In the genomic region with DNA sequence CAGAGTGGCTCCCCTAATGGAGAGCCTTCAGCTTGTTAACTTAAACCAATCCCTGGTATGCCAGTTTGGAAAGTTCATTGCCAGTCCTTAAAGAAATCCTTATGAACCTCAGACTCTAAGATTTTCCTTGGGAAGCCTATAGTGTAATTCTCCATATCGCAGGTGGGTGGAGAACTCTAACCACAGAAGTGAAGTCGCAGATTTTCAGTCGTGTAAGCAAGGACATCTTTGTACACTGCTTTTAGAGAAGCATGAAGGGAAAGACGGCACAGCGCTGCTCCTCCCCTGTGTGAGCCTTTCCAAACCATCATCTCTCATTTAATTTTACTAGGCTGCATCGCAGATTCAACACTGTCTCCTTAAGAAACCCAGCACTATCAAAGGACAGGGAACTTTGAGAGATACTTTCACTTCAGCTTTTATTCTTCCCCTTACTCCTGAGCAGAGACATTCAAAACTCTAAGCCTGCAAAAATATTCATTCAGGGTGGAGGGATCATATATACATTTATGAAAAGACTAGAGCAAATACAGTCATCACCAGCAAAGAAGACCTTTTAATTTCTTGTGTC, we compare ENCODE assay signal across 13 mouse cellular contexts. TPM values are rescaled to one million over a fixed set of nuclear protein-coding genes. Genes with fewer than 3 reads are reported as not detected.
A peak's percentile ranks its signal among the peaks of the same experiment; 100 is the strongest.
DNase-seq lines count a peak whose midpoint lies in the region; ATAC-seq and TF ChIP-seq lines count a peak whose summit lies in the region.
"Had no signal": no experiment of that assay in that cellular context is flagged by ENCODE, and none has a peak within 500 bp of the region (broad histone marks: within the 10 kb centered on the region; RNA-seq: fewer than 3 reads in every experiment).

No protein-coding gene starts in this region.

- no peak for TF ChIP-seq POLR2A in lung, adult 2 months (IDR thresholded peaks at IDR 0.05; ENCODE audit: borderline replicate concordance, extremely low read depth, low read depth, low read length)

- DNase-seq in heart, adult 8-10 months (ENCODE audit: low spot score): no peak
- DNase-seq in midbrain, embryonic 11.5 days (ENCODE audit: low spot score, missing footprints): no peak
- DNase-seq in midbrain, embryonic 10.5 days (ENCODE audit: low spot score): no peak
- DNase-seq in embryonic facial prominence, embryonic 14.5 days (ENCODE audit: low spot score): peak; percentile 53
- peak; percentile 56 for DNase-seq in splenic B cell, adult 2 months (ENCODE audit: low read depth, low spot score)
- DNase-seq in left cerebral cortex, adult 9 months (ENCODE audit: low spot score in 2 of 2): no peak
- no peak for DNase-seq in lung, adult 2 months
- DNase-seq: kidney, postnatal 36 days; lung, postnatal 10 days; right cerebral cortex, postnatal 14 days had no signal

- H3K4me3 ChIP-seq in heart, embryonic 11.5 days (ENCODE audit: low read depth, low read length): no peak overlapping the region
- no peak overlapping the region for H3K4me3 ChIP-seq in midbrain, embryonic 11.5 days (ENCODE audit: low read depth, low read length)
- no peak overlapping the region for H3K4me3 ChIP-seq in midbrain, embryonic 10.5 days
- H3K4me3 ChIP-seq in embryonic facial prominence, embryonic 14.5 days (ENCODE audit: low read depth, low read length): no peak overlapping the region
- no peak overlapping the region for H3K4me3 ChIP-seq in lung, adult 2 months (replicated peaks; ENCODE audit: extremely low read depth, low read depth, low read length)
- H3K4me3 ChIP-seq: hindbrain, embryonic 10.5 days; neural tube, embryonic 12.5 days had no signal

- TF ChIP-seq CTCF in lung, adult 2 months (IDR thresholded peaks at IDR 0.05; ENCODE audit: insufficient read depth, low read length): no peak

- no peak for ATAC-seq in heart, embryonic 11.5 days (replicated peaks; ENCODE audit: insufficient number of reproducible peaks, low FRiP score, low TSS enrichment)
- ATAC-seq in midbrain, embryonic 11.5 days (ENCODE audit: low FRiP score): 0 out of 2 replicates have a peak, but pooled peaks have one; percentile 29
- ATAC-seq in embryonic facial prominence, embryonic 14.5 days (ENCODE audit: low read depth): no peak

- H3K27me3 ChIP-seq in heart, embryonic 11.5 days (ENCODE audit: control insufficient read depth, insufficient read depth, low read length): no peaks in the 10 kb centered on the region
- H3K27me3 ChIP-seq in midbrain, embryonic 11.5 days (ENCODE audit: control insufficient read depth, insufficient read depth, low read length): no peaks in the 10 kb centered on the region
- no peaks in the 10 kb centered on the region for H3K27me3 ChIP-seq in midbrain, embryonic 10.5 days (ENCODE audit: low read depth, poor library complexity, severe bottlenecking)
- H3K27me3 ChIP-seq in embryonic facial prominence, embryonic 14.5 days (replicated peaks; ENCODE audit: control insufficient read depth, insufficient read depth, low read length): no peaks in the 10 kb centered on the region
- H3K27me3 ChIP-seq in splenic B cell, adult 2 months (ENCODE audit: control insufficient read depth, insufficient read depth, low read length, poor library complexity, severe bottlenecking): no peaks in the 10 kb centered on the region
- H3K27me3 ChIP-seq: neural tube, embryonic 12.5 days had no signal

- 47% methylated on average over 6 of the region's 6 CpGs for WGBS in heart, embryonic 11.5 days (ENCODE audit: insufficient replicate concordance)
- 61% methylated on average over 6 of the region's 6 CpGs for WGBS in midbrain, embryonic 11.5 days
- WGBS in midbrain, embryonic 10.5 days: 69% methylated on average over 6 of the region's 6 CpGs
- WGBS in embryonic facial prominence, embryonic 14.5 days: 34% methylated on average over 6 of the region's 6 CpGs
- WGBS in lung, adult 2 months: 52% methylated on average over 6 of the region's 6 CpGs

- H3K9me3 ChIP-seq in heart, embryonic 11.5 days (replicated peaks; ENCODE audit: control insufficient read depth, low read length): no peaks in the 10 kb centered on the region
- H3K9me3 ChIP-seq in midbrain, embryonic 11.5 days (ENCODE audit: control insufficient read depth, low read length): no peaks in the 10 kb centered on the region
- H3K9me3 ChIP-seq in midbrain, embryonic 10.5 days (replicated peaks): no peaks in the 10 kb centered on the region
- no peaks in the 10 kb centered on the region for H3K9me3 ChIP-seq in embryonic facial prominence, embryonic 14.5 days (ENCODE audit: control insufficient read depth, low read length)
- H3K9me3 ChIP-seq: hindbrain, embryonic 10.5 days; neural tube, embryonic 12.5 days had no signal

- peak overlapping the region; percentile 60 for H3K27ac ChIP-seq in heart, embryonic 11.5 days (ENCODE audit: low read depth, low read length)
- no peak overlapping the region for H3K27ac ChIP-seq in midbrain, embryonic 11.5 days (ENCODE audit: low read depth, low read length)
- H3K27ac ChIP-seq in midbrain, embryonic 10.5 days (replicated peaks): no peak overlapping the region; the same call in 1 of the 2 replicates
- no peak overlapping the region for H3K27ac ChIP-seq in embryonic facial prominence, embryonic 14.5 days (replicated peaks; ENCODE audit: low read depth, low read length)
- H3K27ac ChIP-seq: hindbrain, embryonic 10.5 days; neural tube, embryonic 12.5 days had no signal

- H3K4me2 ChIP-seq in heart, embryonic 11.5 days: peak overlapping the region; percentile 14; the same call in 1 of the 2 replicates
- no peak overlapping the region for H3K4me2 ChIP-seq in midbrain, embryonic 11.5 days
- 0 out of 2 replicates have a peak overlapping the region, but pooled peaks have one; percentile 15 for H3K4me2 ChIP-seq in embryonic facial prominence, embryonic 14.5 days (ENCODE audit: low read depth, low read length)
- H3K4me2 ChIP-seq: neural tube, embryonic 12.5 days had no signal

- no peak overlapping the region; the same call in 1 of the 2 replicates for H3K9ac ChIP-seq in heart, embryonic 11.5 days (ENCODE audit: low read depth, low read length)
- no peak overlapping the region for H3K9ac ChIP-seq in midbrain, embryonic 11.5 days (ENCODE audit: low read length)
- no peak overlapping the region for H3K9ac ChIP-seq in embryonic facial prominence, embryonic 14.5 days (ENCODE audit: low read depth, low read length)
- H3K9ac ChIP-seq: neural tube, embryonic 12.5 days had no signal

- peaks cover 24% of the 10 kb centered on the region for H3K4me1 ChIP-seq in heart, embryonic 11.5 days (ENCODE audit: control insufficient read depth, insufficient read depth, low read length)
- no peaks in the 10 kb centered on the region; the same call in 1 of the 2 replicates for H3K4me1 ChIP-seq in midbrain, embryonic 11.5 days (ENCODE audit: control insufficient read depth, insufficient read depth, low read length)
- H3K4me1 ChIP-seq in midbrain, embryonic 10.5 days: peaks cover 18% of the 10 kb centered on the region
- H3K4me1 ChIP-seq in embryonic facial prominence, embryonic 14.5 days (ENCODE audit: control insufficient read depth, insufficient read depth, low read length): 0 out of 2 replicates have a peak, but pooled peaks cover 3% of the 10 kb centered on the region
- H3K4me1 ChIP-seq in lung, adult 2 months (ENCODE audit: control insufficient read depth, insufficient read depth, low read length): no peaks in the 10 kb centered on the region; the same call in 1 of the 2 replicates
- H3K4me1 ChIP-seq: neural tube, embryonic 12.5 days had no signal

- H3K36me3 ChIP-seq in heart, embryonic 11.5 days (ENCODE audit: control insufficient read depth, insufficient read depth, low read length): no peaks in the 10 kb centered on the region
- no peaks in the 10 kb centered on the region for H3K36me3 ChIP-seq in midbrain, embryonic 11.5 days (ENCODE audit: control insufficient read depth, insufficient read depth, low read length)
- no peaks in the 10 kb centered on the region for H3K36me3 ChIP-seq in midbrain, embryonic 10.5 days
- H3K36me3 ChIP-seq in embryonic facial prominence, embryonic 14.5 days (ENCODE audit: control insufficient read depth, insufficient read depth, low read length): no peaks in the 10 kb centered on the region
- H3K36me3 ChIP-seq in splenic B cell, adult 2 months (ENCODE audit: control insufficient read depth, insufficient read depth, low read length, poor library complexity, severe bottlenecking): peaks cover 8% of the 10 kb centered on the region
- H3K36me3 ChIP-seq: hindbrain, embryonic 10.5 days; neural tube, embryonic 12.5 days had no signal

RNA-seq across cellular contexts. Expression of gene Man1a, which starts 16.6 kb away (rescaled TPM):
- 8.5 and 8.8 TPM in 2 replicates for polyA plus RNA-seq in heart, embryonic 11.5 days (2014; fragmentation: Nextera tagmentation; extraction: Ambion mirVana)
- total RNA-seq in heart, adult 8-10 months (2022): 10 to 100 TPM; 34.3 to 41.0 (median 38.3) TPM
- polyA plus RNA-seq in midbrain, embryonic 11.5 days (2014; fragmentation: Nextera tagmentation; extraction: Ambion mirVana): 1.7 and 2.1 TPM in 2 replicates
- polyA plus RNA-seq in midbrain, embryonic 10.5 days (2016; fragmentation: Nextera tagmentation; extraction: Ambion mirVana): 1.3 TPM in 2 replicates
- polyA plus RNA-seq in embryonic facial prominence, embryonic 14.5 days (2014; fragmentation: Nextera tagmentation; extraction: Ambion mirVana): 11.3 and 12.8 TPM in 2 replicates
- 13.2 and 15.1 TPM in 2 replicates for polyA plus RNA-seq in lung, adult 2 months (2012; rRNA removed)

Comparison
In these comparisons a context has a peak if more than half of its experiments do, and no peak if none do; other contexts are left out.
1. DNase-seq: peak in embryonic facial prominence, embryonic 14.5 days (single experiment) and splenic B cell, adult 2 months (single experiment); none in heart, adult 8-10 months (single experiment), midbrain, embryonic 11.5 days (single experiment), midbrain, embryonic 10.5 days (single experiment), left cerebral cortex, adult 9 months (0 of 2) and lung, adult 2 months (single experiment).